18 mouse cellular contexts compared by ENCODE assay signal in genomic region chr10:12807706-12808105, GRCm38 (mm10).
DNase-seq lines count a peak whose midpoint lies in the region; ATAC-seq and TF ChIP-seq lines count a peak whose summit lies in the region.
"Had no signal": no experiment of that assay in that cellular context is flagged by ENCODE, and none has a peak within 500 bp of the region (broad histone marks: within the 10 kb centered on the region; RNA-seq: fewer than 3 reads in every experiment).

No protein-coding gene starts in this region.

- H3K9ac ChIP-seq in kidney, embryonic 15.5 days, result no peak overlapping the region
- H3K9ac ChIP-seq: embryonic facial prominence, embryonic 15.5 days; hindbrain, embryonic 12.5 days; limb, embryonic 15.5 days had no signal

- peak overlapping the region; percentile 72 for H3K27ac ChIP-seq in gastrocnemius, adult 2 months
- H3K27ac ChIP-seq in kidney, embryonic 15.5 days, result 0 out of 2 replicates have a peak overlapping the region, but pooled peaks have one; percentile 1
- H3K27ac ChIP-seq: embryonic facial prominence, embryonic 15.5 days; forebrain, embryonic 10.5 days; hindbrain, embryonic 12.5 days had no signal

- no peaks in the 10 kb centered on the region for H3K9me3 ChIP-seq in kidney, embryonic 15.5 days (replicated peaks)
- H3K9me3 ChIP-seq: embryonic facial prominence, embryonic 15.5 days; forebrain, embryonic 10.5 days; hindbrain, embryonic 12.5 days; limb, embryonic 15.5 days had no signal

- 64% methylated on average over 9 of the region's 9 CpGs for WGBS in kidney, embryonic 15.5 days

- H3K4me3 ChIP-seq in gastrocnemius, adult 2 months, result peak overlapping the region; percentile 45
- H3K4me3 ChIP-seq in kidney, embryonic 15.5 days (replicated peaks), result no peak overlapping the region
- H3K4me3 ChIP-seq: embryonic facial prominence, embryonic 15.5 days; forebrain, embryonic 10.5 days; hindbrain, embryonic 12.5 days; limb, embryonic 15.5 days had no signal

- H3K36me3 ChIP-seq in kidney, embryonic 15.5 days, result no peaks in the 10 kb centered on the region
- H3K36me3 ChIP-seq: embryonic facial prominence, embryonic 15.5 days; forebrain, embryonic 10.5 days; hindbrain, embryonic 12.5 days; limb, embryonic 15.5 days had no signal

- H3K4me2 ChIP-seq in kidney, embryonic 15.5 days, result no peak overlapping the region
- H3K4me2 ChIP-seq: embryonic facial prominence, embryonic 15.5 days; hindbrain, embryonic 12.5 days; limb, embryonic 15.5 days had no signal

- no peak for TF ChIP-seq CTCF in gastrocnemius, adult 2 months (IDR thresholded peaks at IDR 0.05)

- peak; percentile 19 for DNase-seq in CD4-positive, CD25-positive, alpha-beta regulatory T cell, adult 2 months (ENCODE audit: low read depth, low spot score)
- DNase-seq in gastrocnemius, adult 2 months, result peak; percentile 67
- DNase-seq in gastrocnemius, postnatal 25 days, result no peak
- no peak for DNase-seq in kidney, adult 11 months
- DNase-seq in brain, adult 2 months (ENCODE audit: low read depth, low spot score), result peak; percentile 72
- no peak for DNase-seq in spleen, adult 12 weeks (ENCODE audit: low spot score)
- DNase-seq: cerebellum, adult 11-12 months; lung, postnatal 10 days; midbrain, embryonic 14.5 days; retina, postnatal 1 day; thymus, postnatal 36 days had no signal

- ATAC-seq in CD4-positive, CD25-positive, alpha-beta regulatory T cell, adult 4 months, result no peak
- no peak for ATAC-seq in kidney, embryonic 15.5 days (replicated peaks; ENCODE audit: low FRiP score)

- H3K27me3 ChIP-seq in kidney, embryonic 15.5 days, result no peaks in the 10 kb centered on the region
- H3K27me3 ChIP-seq: CH12.LX; embryonic facial prominence, embryonic 15.5 days; hindbrain, embryonic 12.5 days; limb, embryonic 15.5 days had no signal

- intact Hi-C loops in gastrocnemius, adult 2 months (cut with DNase I), result no loop called here

- H3K4me1 ChIP-seq in kidney, embryonic 15.5 days, result peaks cover 50% of the 10 kb centered on the region
- H3K4me1 ChIP-seq: hindbrain, embryonic 12.5 days had no signal

Comparison
In these comparisons a context has a peak if more than half of its experiments do, and no peak if none do; other contexts are left out.
1. DNase-seq: peak in CD4-positive, CD25-positive, alpha-beta regulatory T cell, adult 2 months (single experiment), gastrocnemius, adult 2 months (single experiment) and brain, adult 2 months (single experiment); none in gastrocnemius, postnatal 25 days (single experiment), kidney, adult 11 months (single experiment) and spleen, adult 12 weeks (single experiment).